Mouse (Mus musculus): Measurements from ENCODE around the gene Egfl7. TPM values are rescaled to one million over a fixed set of nuclear protein-coding genes. Genes with fewer than 3 reads are reported as not detected.

Gene Egfl7
- polyA plus RNA-seq, 1 experiment from 2014 or later, result 97.3 TPM

DNA sequence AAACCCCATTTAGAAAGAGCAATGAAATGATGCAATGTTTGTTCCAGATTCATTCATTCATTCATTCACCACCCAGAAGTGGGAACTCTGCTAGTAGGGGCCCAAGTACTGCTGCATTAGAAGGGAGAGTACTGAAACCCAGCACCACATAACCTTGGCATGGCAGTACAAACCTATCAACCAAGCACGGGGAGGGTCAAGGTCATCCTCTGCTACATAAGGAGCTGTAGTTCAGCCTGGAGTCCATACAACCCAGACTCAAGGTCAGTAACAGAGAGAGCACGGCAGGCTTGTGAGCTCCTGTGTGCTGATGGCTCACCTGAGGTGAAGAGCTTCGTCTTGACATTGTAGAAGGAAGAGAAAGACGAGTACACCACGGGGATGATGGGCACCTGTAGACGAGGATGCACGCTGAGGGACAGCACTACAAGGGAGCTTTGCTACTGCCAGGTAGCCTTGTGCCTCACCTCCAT lies 14.7 kb downstream of the Egfl7 start:
- Histone ChIP-seq H3K36me3 (0 out of 2 replicates have a peak, but pooled peaks cover 5% of the 10 kb centered on the region), H3K4me1 (no peaks in the 10 kb centered on the region), H3K4me2 (replicated peaks) (no peak overlapping the region), H3K27ac (no peak overlapping the region), H3K4me3 (no peak overlapping the region), H3K9ac (no peak overlapping the region), H3K27me3 (no peaks in the 10 kb centered on the region), H3K9me3 (no peaks in the 10 kb centered on the region)
- no peak for ATAC-seq (ENCODE audit: insufficient number of reproducible peaks, insufficient read depth, low FRiP score, low TSS enrichment)
- WGBS, result 94% methylated on average over 7 of the region's 7 CpGs

DNA sequence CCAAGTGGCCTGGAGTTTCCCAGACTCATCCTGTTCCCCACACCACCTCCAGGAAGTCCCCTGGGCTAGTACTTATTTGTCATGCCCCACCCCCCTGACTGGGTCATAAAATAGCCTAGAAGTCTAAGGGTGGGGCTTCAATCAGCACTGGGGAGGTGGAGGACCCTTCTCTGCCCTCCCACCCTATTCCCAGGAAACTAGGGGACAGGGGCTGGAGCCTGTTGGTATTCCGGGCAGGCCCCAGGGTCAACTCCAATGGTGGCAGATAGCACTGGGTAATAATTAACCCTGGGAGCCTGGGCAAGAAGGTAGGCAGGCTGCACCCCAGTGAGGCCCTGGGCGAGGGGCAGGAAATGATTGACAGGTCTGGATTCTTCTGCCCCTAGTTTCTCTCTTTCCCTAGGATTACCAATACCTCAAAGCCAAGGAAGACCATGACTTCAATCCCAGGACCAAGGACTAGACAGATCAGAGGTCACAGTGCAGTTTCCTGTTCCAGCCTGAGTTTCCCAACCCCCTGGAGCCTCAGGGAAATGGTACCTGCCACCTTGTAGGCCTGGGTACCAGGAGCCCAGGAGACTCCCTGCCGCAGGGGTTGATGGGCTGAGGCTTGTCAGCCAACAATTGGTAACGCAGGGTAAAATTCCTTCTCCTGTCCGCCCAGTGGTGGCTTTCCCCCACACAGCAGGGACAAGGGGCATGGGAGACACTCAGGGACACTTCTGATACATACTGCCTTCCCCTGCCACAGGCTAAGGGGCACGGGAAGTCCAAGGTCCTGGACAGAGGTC lies 15.3 kb downstream of the Egfl7 start:
- no peak for ATAC-seq (ENCODE audit: insufficient number of reproducible peaks, insufficient read depth, low FRiP score, low TSS enrichment)
- no peak overlapping the region for H3K4me3 ChIP-seq
- no peak overlapping the region for H3K9ac ChIP-seq
- H3K36me3 ChIP-seq, result 0 out of 2 replicates have a peak, but pooled peaks cover 5% of the 10 kb centered on the region
- no peak overlapping the region for H3K4me2 ChIP-seq (replicated peaks)
- H3K27me3 ChIP-seq, result no peaks in the 10 kb centered on the region
- no peaks in the 10 kb centered on the region for H3K9me3 ChIP-seq
- H3K27ac ChIP-seq, result no peak overlapping the region
- WGBS, result 68% methylated on average over 6 of the region's 6 CpGs
- no peaks in the 10 kb centered on the region for H3K4me1 ChIP-seq

DNA sequence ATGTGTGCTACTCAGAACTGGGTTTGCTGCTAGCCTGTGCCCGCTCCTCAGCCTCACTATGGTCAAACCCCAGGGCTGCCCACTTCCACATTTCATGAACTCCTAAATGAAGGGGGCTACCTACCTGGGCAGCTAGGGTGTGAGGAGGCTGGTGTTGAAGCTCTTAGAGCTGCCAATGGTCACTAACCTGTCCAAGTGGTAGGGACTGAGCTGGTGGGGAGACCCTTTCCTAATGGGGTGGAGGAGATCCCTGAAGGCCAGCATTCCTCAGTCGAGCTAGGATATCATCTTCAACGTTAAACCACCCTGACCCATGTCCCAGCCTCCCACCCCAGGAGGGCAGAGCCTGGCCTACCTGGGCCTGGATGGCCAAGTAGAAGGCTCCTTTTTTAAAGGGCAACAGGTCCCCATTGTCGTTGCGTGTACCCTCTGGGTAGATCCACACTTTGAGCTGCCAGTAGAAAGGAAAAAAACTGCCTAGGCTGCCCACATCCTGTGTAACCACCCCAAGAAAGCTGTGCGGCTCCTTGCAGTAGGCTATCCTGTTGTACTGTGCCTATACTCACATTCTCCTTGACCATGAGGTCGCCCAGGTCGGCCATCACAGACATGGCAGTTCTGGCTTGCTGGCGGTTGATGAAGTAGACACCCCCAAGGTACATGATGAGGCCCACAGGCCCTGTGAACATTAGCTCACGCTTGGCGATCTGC lies 16.1 kb downstream of the Egfl7 start:
- Histone ChIP-seq H3K4me2 (replicated peaks) (no peak overlapping the region), H3K36me3 (0 out of 2 replicates have a peak, but pooled peaks cover 5% of the 10 kb centered on the region), H3K27me3 (no peaks in the 10 kb centered on the region), H3K9ac (no peak overlapping the region), H3K4me3 (no peak overlapping the region), H3K4me1 (no peaks in the 10 kb centered on the region), H3K9me3 (no peaks in the 10 kb centered on the region), H3K27ac (no peak overlapping the region)
- WGBS, result 87% methylated on average over 11 of the region's 11 CpGs
- no peak for ATAC-seq (ENCODE audit: insufficient number of reproducible peaks, insufficient read depth, low FRiP score, low TSS enrichment)

DNA sequence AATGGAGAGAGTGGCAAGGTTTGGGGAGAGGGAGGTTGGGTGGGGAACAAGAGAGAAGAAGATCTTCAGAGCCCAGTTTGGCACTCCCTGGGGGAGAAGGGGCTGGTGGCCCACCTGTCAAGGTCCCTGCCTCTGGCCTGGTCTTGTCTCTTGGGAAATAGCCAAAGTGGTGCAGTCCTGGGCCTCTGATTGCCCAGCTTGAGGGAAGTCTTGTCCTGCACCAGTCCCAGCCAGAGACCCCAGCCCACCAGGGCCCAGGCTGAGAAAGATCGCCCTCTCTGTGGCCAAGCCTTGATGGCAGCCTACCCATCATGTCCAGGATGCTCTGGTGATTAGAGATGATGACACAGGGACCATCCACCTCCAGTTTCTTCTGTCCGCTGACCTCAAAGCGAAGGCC lies 17.1 kb downstream of the Egfl7 start:
- no peak overlapping the region for H3K4me2 ChIP-seq (replicated peaks)
- 95% methylated on average over 3 of the region's 3 CpGs for WGBS
- no peaks in the 10 kb centered on the region for H3K27me3 ChIP-seq
- no peaks in the 10 kb centered on the region for H3K4me1 ChIP-seq
- H3K9ac ChIP-seq, result no peak overlapping the region
- no peak for ATAC-seq (ENCODE audit: insufficient number of reproducible peaks, insufficient read depth, low FRiP score, low TSS enrichment)
- H3K36me3 ChIP-seq, result 0 out of 2 replicates have a peak, but pooled peaks cover 4% of the 10 kb centered on the region
- no peak overlapping the region for H3K4me3 ChIP-seq
- no peaks in the 10 kb centered on the region for H3K9me3 ChIP-seq
- H3K27ac ChIP-seq, result no peak overlapping the region

DNA sequence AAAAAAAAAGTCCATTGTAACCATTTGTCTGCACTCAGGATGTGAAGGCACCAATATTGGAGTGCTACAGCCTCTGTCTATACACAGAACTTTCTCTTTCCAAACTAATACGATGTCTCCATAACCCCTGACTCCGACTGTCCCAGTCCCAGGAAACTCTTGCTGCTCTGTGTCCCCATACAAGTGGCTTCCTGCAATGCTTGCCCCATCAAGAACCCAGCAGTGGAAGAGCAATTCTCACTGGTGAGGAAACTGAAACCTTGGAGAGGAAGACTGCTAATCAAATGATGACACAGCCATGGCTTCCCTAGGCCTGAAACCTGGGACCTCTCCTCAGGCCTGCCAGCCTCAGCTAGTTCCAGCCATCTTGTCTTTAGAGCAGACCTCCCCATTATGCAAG lies 18.0 kb downstream of the Egfl7 start:
- no peaks in the 10 kb centered on the region for H3K27me3 ChIP-seq
- H3K27ac ChIP-seq, result no peak overlapping the region
- H3K4me1 ChIP-seq, result peaks cover under 1% of the 10 kb centered on the region; the same call in 1 of the 2 replicates
- no peaks in the 10 kb centered on the region for H3K36me3 ChIP-seq
- ATAC-seq (ENCODE audit: insufficient number of reproducible peaks, insufficient read depth, low FRiP score, low TSS enrichment), result no peak
- no peaks in the 10 kb centered on the region for H3K9me3 ChIP-seq
- 91% methylated on average over 2 of the region's 2 CpGs for WGBS
- no peak overlapping the region for H3K4me3 ChIP-seq
- no peak overlapping the region for H3K9ac ChIP-seq
- no peak overlapping the region for H3K4me2 ChIP-seq (replicated peaks)

DNA sequence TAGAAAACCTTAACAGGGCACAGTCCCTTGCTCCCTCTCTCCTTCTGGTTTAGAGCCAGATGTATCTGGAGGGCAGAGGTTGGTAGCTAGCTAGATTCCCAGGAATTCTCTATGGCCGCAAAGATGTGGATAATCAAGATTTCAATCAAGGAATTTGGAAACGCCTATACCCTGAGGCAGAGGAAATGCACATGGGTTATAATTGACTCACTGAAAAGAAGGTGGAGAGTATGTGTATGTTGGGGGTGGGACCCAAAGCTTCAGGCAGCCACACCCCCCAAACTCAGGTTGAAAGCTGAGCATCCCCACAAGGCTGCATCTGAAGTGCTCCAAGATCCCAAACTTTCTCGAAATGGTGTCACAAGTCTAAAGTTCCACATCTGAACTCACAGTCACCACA lies 18.6 kb downstream of the Egfl7 start:
- Histone ChIP-seq H3K4me3 (no peak overlapping the region), H3K9ac (no peak overlapping the region), H3K4me2 (replicated peaks) (no peak overlapping the region), H3K4me1 (peaks cover 7% of the 10 kb centered on the region; the same call in 1 of the 2 replicates), H3K9me3 (no peaks in the 10 kb centered on the region), H3K27me3 (no peaks in the 10 kb centered on the region), H3K27ac (no peak overlapping the region), H3K36me3 (no peaks in the 10 kb centered on the region)
- ATAC-seq (ENCODE audit: insufficient number of reproducible peaks, insufficient read depth, low FRiP score, low TSS enrichment), result no peak
- 66% methylated on average over 3 of the region's 3 CpGs for WGBS

DNA sequence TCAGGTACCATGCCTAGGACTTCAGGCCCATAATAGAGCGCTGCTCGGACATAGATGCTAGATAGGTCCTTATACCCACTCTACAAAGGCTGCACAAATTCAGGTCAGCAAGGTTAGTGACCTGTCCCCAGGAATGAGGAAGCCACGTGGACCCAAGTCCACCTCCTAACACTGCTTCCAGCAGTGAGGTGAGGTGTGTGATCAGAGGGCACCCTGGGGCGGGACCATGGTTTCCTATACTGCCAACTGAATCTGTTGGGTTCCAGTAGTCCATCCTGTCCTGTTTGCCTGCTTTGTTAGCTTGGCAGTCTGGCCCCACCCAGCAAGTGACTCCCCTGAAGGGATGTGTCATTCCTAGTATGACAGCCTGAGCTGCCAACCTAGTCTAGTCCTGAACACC lies 20.2 kb downstream of the Egfl7 start:
- Histone ChIP-seq H3K4me3 (no peak overlapping the region), H3K27ac (no peak overlapping the region), H3K4me2 (replicated peaks) (no peak overlapping the region), H3K36me3 (no peaks in the 10 kb centered on the region), H3K9ac (no peak overlapping the region), H3K4me1 (peaks cover 7% of the 10 kb centered on the region; the same call in 1 of the 2 replicates), H3K27me3 (no peaks in the 10 kb centered on the region), H3K9me3 (no peaks in the 10 kb centered on the region)
- WGBS, result 86% methylated on average over 4 of the region's 4 CpGs
- no peak for ATAC-seq (ENCODE audit: insufficient number of reproducible peaks, insufficient read depth, low FRiP score, low TSS enrichment)

DNA sequence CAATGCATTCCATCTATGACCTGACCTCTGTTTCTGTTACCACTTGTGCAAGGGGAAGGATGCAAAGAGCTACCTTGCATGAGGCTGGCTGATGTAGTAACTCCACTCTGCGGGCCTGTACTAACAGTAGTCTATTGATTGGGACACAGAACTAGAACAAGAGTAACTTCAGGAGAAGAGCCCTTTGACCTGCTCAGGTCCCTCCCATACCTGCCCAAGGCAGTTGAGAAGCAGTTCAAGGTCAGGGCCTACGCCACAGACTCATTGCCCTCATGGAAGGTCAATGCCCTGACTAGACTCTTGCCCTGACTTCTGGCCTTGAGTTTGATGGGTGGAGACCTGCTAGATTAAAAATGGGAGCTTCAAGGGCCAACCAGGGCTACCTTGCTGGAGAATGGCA lies 20.9 kb downstream of the Egfl7 start:
- Histone ChIP-seq H3K36me3 (no peaks in the 10 kb centered on the region), H3K4me1 (peaks cover 7% of the 10 kb centered on the region; the same call in 1 of the 2 replicates), H3K9me3 (no peaks in the 10 kb centered on the region), H3K4me3 (no peak overlapping the region), H3K4me2 (replicated peaks) (no peak overlapping the region), H3K9ac (no peak overlapping the region), H3K27me3 (peaks cover 3% of the 10 kb centered on the region; the same call in 1 of the 2 replicates), H3K27ac (no peak overlapping the region)
- no peak for ATAC-seq (ENCODE audit: insufficient number of reproducible peaks, insufficient read depth, low FRiP score, low TSS enrichment)
- WGBS, result 75% methylated on average over 2 of the region's 2 CpGs

DNA sequence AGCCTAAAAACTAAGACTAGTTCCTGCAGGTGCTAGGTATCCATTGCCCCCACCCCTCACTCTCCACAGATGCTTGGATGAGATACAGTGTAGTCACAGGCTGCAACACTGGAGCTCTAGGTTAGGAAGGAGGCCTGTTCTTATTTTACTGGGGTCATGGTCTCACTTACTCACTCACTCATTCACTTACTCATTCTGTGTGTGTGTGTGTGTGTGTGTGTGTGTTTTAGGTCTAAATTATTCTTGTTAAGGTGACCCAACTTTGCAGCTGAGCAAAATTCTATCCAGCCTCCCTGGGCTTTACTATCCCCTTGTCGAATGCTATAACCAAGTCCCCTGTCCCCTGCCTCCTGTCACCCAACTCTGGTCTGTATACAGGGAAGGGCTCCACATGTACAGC lies 21.8 kb downstream of the Egfl7 start:
- H3K4me2 ChIP-seq (replicated peaks), result no peak overlapping the region
- WGBS, result 96% methylated on average over 1 of the region's 1 CpGs
- no peak for ATAC-seq (ENCODE audit: insufficient number of reproducible peaks, insufficient read depth, low FRiP score, low TSS enrichment)
- H3K36me3 ChIP-seq, result no peaks in the 10 kb centered on the region
- no peak overlapping the region for H3K27ac ChIP-seq
- H3K9me3 ChIP-seq, result no peaks in the 10 kb centered on the region
- peaks cover 3% of the 10 kb centered on the region; the same call in 1 of the 2 replicates for H3K27me3 ChIP-seq
- no peak overlapping the region for H3K4me3 ChIP-seq
- no peak overlapping the region for H3K9ac ChIP-seq
- peaks cover 8% of the 10 kb centered on the region; the same call in 1 of the 2 replicates for H3K4me1 ChIP-seq

DNA sequence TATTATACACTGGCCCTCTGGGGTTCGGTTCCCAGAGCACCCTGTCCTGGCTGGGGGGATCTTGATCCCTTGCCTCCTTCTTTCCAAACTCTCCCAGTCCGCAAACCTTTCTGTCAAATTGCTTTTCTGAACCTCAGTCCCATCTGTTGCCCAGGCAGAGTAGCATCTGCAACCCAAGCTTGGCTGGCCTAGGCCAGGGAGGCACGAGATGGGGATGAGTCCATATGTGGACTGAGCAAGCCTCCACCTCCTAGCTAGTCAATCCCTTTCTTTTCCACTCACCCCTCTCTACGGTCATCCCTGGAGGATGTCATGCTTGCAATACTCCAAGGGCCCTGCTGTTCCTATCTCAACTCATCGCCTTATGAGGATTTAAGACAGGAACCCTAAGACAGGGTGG lies 22.8 kb downstream of the Egfl7 start:
- H3K27ac ChIP-seq, result no peak overlapping the region
- no peaks in the 10 kb centered on the region for H3K9me3 ChIP-seq
- no peak overlapping the region for H3K9ac ChIP-seq
- peaks cover 3% of the 10 kb centered on the region; the same call in 1 of the 2 replicates for H3K27me3 ChIP-seq
- WGBS, result 89% methylated on average over 5 of the region's 5 CpGs
- no peak for ATAC-seq (ENCODE audit: insufficient number of reproducible peaks, insufficient read depth, low FRiP score, low TSS enrichment)
- peaks cover 16% of the 10 kb centered on the region for H3K4me1 ChIP-seq
- H3K4me3 ChIP-seq, result peak overlapping the region; percentile 62; the same call in 1 of the 2 replicates
- peak overlapping the region; percentile 87 for H3K4me2 ChIP-seq (replicated peaks)
- no peaks in the 10 kb centered on the region for H3K36me3 ChIP-seq

DNA sequence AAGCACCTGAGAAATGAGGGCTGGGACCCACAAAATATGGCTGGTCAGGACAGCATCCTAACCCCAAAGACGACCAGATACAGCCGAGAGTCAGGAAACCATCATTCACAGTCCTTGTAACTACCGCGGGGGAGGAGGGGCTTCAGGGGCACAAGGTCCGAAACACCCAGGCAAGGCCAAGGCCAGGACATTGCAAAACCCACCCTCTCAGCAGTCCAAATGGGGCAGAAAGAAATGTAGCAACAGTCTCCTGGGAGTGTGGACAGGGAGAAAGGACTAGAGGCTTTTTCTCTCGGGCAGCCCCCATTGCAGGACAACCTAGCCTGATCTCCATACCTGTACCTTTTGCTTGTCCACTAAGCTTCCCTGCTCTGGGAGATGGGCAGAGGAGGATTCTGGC lies 23.3 kb downstream of the Egfl7 start:
- peak overlapping the region; percentile 74 for H3K9ac ChIP-seq
- peaks cover 3% of the 10 kb centered on the region; the same call in 1 of the 2 replicates for H3K27me3 ChIP-seq
- ATAC-seq (ENCODE audit: insufficient number of reproducible peaks, insufficient read depth, low FRiP score, low TSS enrichment), result no peak
- peak overlapping the region; percentile 87 for H3K4me2 ChIP-seq (replicated peaks)
- H3K4me1 ChIP-seq, result peaks cover 16% of the 10 kb centered on the region
- H3K4me3 ChIP-seq, result peak overlapping the region; percentile 62
- H3K27ac ChIP-seq, result no peak overlapping the region
- H3K36me3 ChIP-seq, result no peaks in the 10 kb centered on the region
- WGBS, result 21% methylated on average over 6 of the region's 6 CpGs
- no peaks in the 10 kb centered on the region for H3K9me3 ChIP-seq
